Mouse (Mus musculus) kidney, adult 2 months (tissue): ENCODE results near the gene Smarcb1.

Experiments used
- CTCF ChIP-seq: fragments of 200-500 bp; conservative IDR thresholded peaks from 2 replicates; pipeline ENCODE4 v1.5.1; 2011; ENCODE audit warnings: low read depth, mild to moderate bottlenecking, control low read depth, low read length, moderate library complexity, mixed read lengths; ENCODE audit not compliant: insufficient read depth, insufficient read length
- POLR2A ChIP-seq: fragments of 200-500 bp; IDR thresholded peaks from one replicate; pipeline ENCODE4 v1.6.1; 2011; ENCODE audit warnings: low read depth, low read length, control low read depth

GRCm38 (mm10) chr10:75944066-75944772 is 22.8 kb upstream of the Smarcb1 start:
- TF ChIP-seq POLR2A (no peak), CTCF (no peak)
